Mouse (Mus musculus): Measurements from ENCODE around the gene Hnf1a. TPM values are rescaled to one million over a fixed set of nuclear protein-coding genes. Genes with fewer than 3 reads are reported as not detected.
A peak's percentile ranks its signal among the peaks of the same experiment; 100 is the strongest.

The Hnf1a gene
- polyA plus RNA-seq, 1 experiment from 2014 or later, result not detected

DNA sequence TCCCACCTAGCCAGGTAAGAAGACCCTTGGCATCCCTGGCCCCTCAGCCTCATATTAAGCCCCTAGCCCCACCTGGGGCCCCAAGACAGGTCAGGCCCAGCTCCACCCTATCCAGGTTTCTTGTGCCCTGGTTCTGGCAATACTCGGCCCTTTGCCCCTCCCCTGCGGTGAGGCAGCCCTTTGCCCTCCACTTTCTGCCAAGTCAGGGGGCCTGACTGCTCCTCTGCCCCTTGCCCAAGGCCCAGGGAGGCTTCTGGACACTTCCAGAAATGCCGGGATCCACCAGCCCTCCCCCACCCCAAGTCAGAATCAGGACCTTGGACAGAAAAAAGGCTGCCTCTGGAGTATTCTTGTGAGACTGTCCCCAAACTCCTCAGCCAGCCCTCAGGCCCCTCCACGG, 1.8 kb downstream of the Hnf1a start:
- WGBS, result 16% methylated on average over 4 of the region's 4 CpGs
- Histone ChIP-seq H3K9me3 (ENCODE audit: control insufficient read depth, low read length) (no peaks in the 10 kb centered on the region), H3K9ac (ENCODE audit: low read length) (no peak overlapping the region), H3K4me2 (ENCODE audit: low read length) (no peak overlapping the region), H3K36me3 (ENCODE audit: control insufficient read depth, insufficient read depth, low read length) (no peaks in the 10 kb centered on the region), H3K4me3 (ENCODE audit: control insufficient read depth in 1 of 2, insufficient read depth in 1 of 2, low read depth in 1 of 2, low read length in 2 of 2) (no peak overlapping the region), H3K27ac (replicated peaks in 1 of 2; ENCODE audit: control insufficient read depth in 1 of 2, insufficient read depth in 1 of 2, low read depth in 2 of 2, low read length in 2 of 2) (no peak overlapping the region), H3K4me1 (ENCODE audit: control insufficient read depth in 2 of 2, insufficient read depth in 2 of 2, low read length in 2 of 2) (peaks cover 10 to 15% of the 10 kb centered on the region in 2 experiments), H3K27me3 (ENCODE audit: control insufficient read depth, insufficient read depth, low read length) (peaks cover 30% of the 10 kb centered on the region)
- ATAC-seq (ENCODE audit: insufficient number of reproducible peaks, insufficient read depth, low FRiP score, low read depth), result no peak

DNA sequence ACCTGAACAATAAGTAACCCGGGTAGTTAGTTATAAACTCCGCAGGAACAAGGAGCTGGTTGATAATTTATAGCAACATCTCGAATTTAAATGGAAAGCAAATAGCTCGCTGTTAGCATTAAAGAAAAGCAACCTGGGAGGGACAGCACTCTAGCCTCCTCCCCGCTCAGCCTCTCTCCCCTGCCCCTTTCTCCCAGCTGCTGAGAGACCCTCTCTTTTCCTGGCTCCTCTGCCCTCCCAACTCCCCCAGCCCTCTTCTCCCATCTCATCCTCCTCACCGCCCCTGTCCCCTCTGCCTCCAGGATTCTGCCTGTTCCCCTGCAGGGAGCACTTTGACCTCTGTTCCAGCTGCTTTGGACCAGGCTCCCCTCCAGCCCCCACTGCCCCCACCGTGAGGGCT, 2.2 kb downstream of the Hnf1a start:
- no peaks in the 10 kb centered on the region for H3K9me3 ChIP-seq (ENCODE audit: control insufficient read depth, low read length)
- H3K27ac ChIP-seq (replicated peaks in 1 of 2; ENCODE audit: control insufficient read depth in 1 of 2, insufficient read depth in 1 of 2, low read depth in 2 of 2, low read length in 2 of 2), result no peak overlapping the region
- ATAC-seq (ENCODE audit: insufficient number of reproducible peaks, insufficient read depth, low FRiP score, low read depth), result no peak
- peaks cover 11 to 16% of the 10 kb centered on the region in 2 experiments for H3K4me1 ChIP-seq (ENCODE audit: control insufficient read depth in 2 of 2, insufficient read depth in 2 of 2, low read length in 2 of 2)
- peaks cover 30% of the 10 kb centered on the region for H3K27me3 ChIP-seq (ENCODE audit: control insufficient read depth, insufficient read depth, low read length)
- no peak overlapping the region for H3K4me2 ChIP-seq (ENCODE audit: low read length)
- no peak overlapping the region for H3K9ac ChIP-seq (ENCODE audit: low read length)
- H3K36me3 ChIP-seq (ENCODE audit: control insufficient read depth, insufficient read depth, low read length), result no peaks in the 10 kb centered on the region
- no peak overlapping the region for H3K4me3 ChIP-seq (ENCODE audit: control insufficient read depth in 1 of 2, insufficient read depth in 1 of 2, low read depth in 1 of 2, low read length in 2 of 2)
- WGBS, result 34% methylated on average over 7 of the region's 7 CpGs

DNA sequence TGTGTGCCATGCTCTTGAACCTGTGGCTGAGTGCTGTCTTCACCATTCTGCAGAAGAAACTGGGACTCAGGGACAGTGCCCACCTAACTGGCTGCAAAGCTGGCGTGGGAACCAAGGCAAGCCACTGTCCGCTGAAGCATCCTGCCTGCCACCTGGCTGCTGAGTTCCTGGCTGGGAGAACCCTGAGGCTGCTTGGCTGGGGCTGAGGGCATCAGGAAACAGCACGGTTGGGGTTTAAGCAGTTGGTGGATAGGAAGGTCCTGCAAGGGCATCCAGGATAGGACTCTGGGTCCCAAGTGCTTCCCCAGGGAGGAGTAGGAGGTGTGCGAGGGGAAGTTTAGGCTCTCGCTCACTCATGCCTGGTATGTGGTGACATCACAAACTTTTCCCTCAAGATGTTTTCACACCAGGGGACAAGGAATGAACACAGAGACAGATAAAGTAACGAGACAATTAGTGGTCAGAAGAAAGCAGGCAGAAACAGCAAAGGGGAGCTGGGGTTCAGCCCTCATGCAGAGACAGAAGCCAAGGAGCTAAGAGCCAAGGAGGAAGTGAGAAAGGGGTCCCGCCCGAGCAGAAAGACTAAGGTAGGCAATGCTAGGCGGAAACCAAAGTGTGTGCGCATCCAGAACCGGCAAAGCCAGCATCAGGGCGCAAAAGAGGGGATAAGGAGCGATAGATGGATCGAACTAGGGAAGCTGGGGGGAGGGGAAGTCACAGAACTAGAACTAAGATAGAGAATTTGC, 3.2 kb downstream of the Hnf1a start:
- no peak overlapping the region for H3K9ac ChIP-seq (ENCODE audit: low read length)
- ATAC-seq (ENCODE audit: insufficient number of reproducible peaks, insufficient read depth, low FRiP score, low read depth), result no peak
- H3K27me3 ChIP-seq (ENCODE audit: control insufficient read depth, insufficient read depth, low read length), result peaks cover 30% of the 10 kb centered on the region
- no peaks in the 10 kb centered on the region for H3K9me3 ChIP-seq (ENCODE audit: control insufficient read depth, low read length)
- peaks cover 11 to 16% of the 10 kb centered on the region in 2 experiments for H3K4me1 ChIP-seq (ENCODE audit: control insufficient read depth in 2 of 2, insufficient read depth in 2 of 2, low read length in 2 of 2)
- H3K27ac ChIP-seq (replicated peaks in 1 of 2; ENCODE audit: control insufficient read depth in 1 of 2, insufficient read depth in 1 of 2, low read depth in 2 of 2, low read length in 2 of 2), result no peak overlapping the region
- 25% methylated on average over 14 of the region's 14 CpGs for WGBS
- no peak overlapping the region for H3K4me2 ChIP-seq (ENCODE audit: low read length)
- no peaks in the 10 kb centered on the region for H3K36me3 ChIP-seq (ENCODE audit: control insufficient read depth, insufficient read depth, low read length)
- H3K4me3 ChIP-seq (ENCODE audit: control insufficient read depth in 1 of 2, insufficient read depth in 1 of 2, low read depth in 1 of 2, low read length in 2 of 2), result no peak overlapping the region

DNA sequence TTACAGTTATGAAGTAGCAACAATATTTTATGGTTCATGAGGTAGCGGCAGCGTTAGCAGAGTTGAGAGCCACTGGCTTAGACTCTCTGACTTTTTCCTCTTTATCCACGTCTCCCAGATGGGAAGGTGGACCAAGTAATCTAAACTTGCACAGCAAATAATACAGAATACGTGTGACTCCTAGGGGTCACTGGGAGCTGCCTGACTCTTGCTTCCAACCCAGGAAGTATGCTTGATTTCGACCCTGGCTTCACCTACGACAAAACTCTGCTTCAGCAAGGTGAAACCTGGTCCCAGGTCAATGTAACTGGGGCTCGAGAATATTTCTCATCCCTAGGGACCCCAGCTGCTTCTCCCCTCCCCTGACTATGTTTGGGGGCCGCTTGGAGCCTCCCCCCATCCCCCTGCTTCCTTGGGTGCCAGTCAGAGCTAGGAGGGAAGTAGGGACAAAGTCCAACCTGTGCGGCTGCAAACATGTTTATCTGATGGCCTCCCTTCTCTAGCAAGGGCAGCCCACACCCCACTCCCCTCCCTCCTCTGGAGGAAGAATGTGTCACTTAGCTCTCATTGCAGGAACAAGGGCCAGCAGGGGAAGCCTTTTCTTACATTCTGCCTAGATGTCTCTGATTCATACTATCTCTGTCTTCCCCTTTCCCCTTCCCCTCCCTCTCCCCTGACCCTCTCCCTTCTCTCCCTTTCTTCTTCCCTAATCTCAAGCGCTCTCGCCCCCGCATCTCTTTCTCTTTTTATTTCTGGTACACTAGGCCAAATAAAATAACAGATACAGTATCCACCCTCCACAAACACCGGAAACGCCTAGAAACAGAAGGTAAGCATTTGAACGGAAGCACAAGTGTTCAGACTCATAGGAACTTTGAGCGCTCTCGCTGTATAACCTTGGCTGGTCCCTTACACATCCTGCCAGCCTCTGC, 5.7 kb downstream of the Hnf1a start:
- no peaks in the 10 kb centered on the region for H3K9me3 ChIP-seq (ENCODE audit: control insufficient read depth, low read length)
- H3K36me3 ChIP-seq (ENCODE audit: control insufficient read depth, insufficient read depth, low read length), result no peaks in the 10 kb centered on the region
- H3K27me3 ChIP-seq (ENCODE audit: control insufficient read depth, insufficient read depth, low read length), result peaks cover 27% of the 10 kb centered on the region
- H3K4me1 ChIP-seq (ENCODE audit: control insufficient read depth in 2 of 2, insufficient read depth in 2 of 2, low read length in 2 of 2), result peaks cover 11 to 16% of the 10 kb centered on the region in 2 experiments
- H3K4me2 ChIP-seq (ENCODE audit: low read length), result no peak overlapping the region
- no peak; the same call in 1 of the 2 replicates for ATAC-seq (ENCODE audit: insufficient number of reproducible peaks, insufficient read depth, low FRiP score, low read depth)
- no peak overlapping the region for H3K4me3 ChIP-seq (ENCODE audit: control insufficient read depth in 1 of 2, insufficient read depth in 1 of 2, low read depth in 1 of 2, low read length in 2 of 2)
- no peak overlapping the region for H3K9ac ChIP-seq (ENCODE audit: low read length)
- WGBS, result 48% methylated on average over 17 of the region's 17 CpGs
- no peak overlapping the region for H3K27ac ChIP-seq (replicated peaks in 1 of 2; ENCODE audit: control insufficient read depth in 1 of 2, insufficient read depth in 1 of 2, low read depth in 2 of 2, low read length in 2 of 2)

DNA sequence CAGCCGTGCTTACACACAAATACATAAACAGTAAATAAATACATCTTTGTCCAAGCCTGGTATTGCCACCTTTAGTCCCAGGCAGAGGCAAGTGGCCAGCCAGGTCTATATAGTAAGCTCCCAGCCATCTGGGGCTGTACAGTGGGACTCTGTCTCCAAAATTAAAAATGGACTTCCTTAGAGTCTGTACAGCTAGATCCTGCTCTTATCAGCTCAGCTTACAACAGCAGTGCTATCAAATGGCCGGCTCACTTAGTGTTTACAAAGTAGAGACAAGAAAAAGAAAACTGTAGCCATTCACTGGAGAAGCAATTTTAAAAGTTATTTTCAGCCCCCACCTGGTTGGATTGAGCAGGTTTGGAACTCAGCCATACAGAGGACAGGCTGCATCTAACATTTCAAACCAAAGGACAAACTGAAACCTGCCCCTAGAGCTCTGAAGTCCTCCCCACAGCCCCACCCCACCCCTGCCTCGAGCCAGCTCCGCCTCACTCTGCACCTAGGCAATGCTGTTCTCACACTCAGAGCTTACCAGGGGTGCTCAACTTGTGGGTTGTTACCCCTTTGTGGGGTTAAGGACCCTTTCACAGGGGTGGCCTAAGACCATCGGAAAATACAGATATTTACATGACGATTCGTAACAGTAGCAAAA, 6.5 kb downstream of the Hnf1a start:
- Histone ChIP-seq H3K4me2 (ENCODE audit: low read length) (peak overlapping the region; percentile 23; the same call in 1 of the 2 replicates), H3K27me3 (ENCODE audit: control insufficient read depth, insufficient read depth, low read length) (peaks cover 25% of the 10 kb centered on the region), H3K4me3 (ENCODE audit: control insufficient read depth in 1 of 2, insufficient read depth in 1 of 2, low read depth in 1 of 2, low read length in 2 of 2) (no peak overlapping the region), H3K9me3 (ENCODE audit: control insufficient read depth, low read length) (no peaks in the 10 kb centered on the region), H3K27ac (replicated peaks in 1 of 2; ENCODE audit: control insufficient read depth in 1 of 2, insufficient read depth in 1 of 2, low read depth in 2 of 2, low read length in 2 of 2) (no peak overlapping the region), H3K4me1 (ENCODE audit: control insufficient read depth in 2 of 2, insufficient read depth in 2 of 2, low read length in 2 of 2) (peaks cover 11 to 16% of the 10 kb centered on the region in 2 experiments), H3K9ac (ENCODE audit: low read length) (no peak overlapping the region), H3K36me3 (ENCODE audit: control insufficient read depth, insufficient read depth, low read length) (no peaks in the 10 kb centered on the region)
- WGBS, result 47% methylated on average over 7 of the region's 7 CpGs
- ATAC-seq (ENCODE audit: insufficient number of reproducible peaks, insufficient read depth, low FRiP score, low read depth), result no peak

DNA sequence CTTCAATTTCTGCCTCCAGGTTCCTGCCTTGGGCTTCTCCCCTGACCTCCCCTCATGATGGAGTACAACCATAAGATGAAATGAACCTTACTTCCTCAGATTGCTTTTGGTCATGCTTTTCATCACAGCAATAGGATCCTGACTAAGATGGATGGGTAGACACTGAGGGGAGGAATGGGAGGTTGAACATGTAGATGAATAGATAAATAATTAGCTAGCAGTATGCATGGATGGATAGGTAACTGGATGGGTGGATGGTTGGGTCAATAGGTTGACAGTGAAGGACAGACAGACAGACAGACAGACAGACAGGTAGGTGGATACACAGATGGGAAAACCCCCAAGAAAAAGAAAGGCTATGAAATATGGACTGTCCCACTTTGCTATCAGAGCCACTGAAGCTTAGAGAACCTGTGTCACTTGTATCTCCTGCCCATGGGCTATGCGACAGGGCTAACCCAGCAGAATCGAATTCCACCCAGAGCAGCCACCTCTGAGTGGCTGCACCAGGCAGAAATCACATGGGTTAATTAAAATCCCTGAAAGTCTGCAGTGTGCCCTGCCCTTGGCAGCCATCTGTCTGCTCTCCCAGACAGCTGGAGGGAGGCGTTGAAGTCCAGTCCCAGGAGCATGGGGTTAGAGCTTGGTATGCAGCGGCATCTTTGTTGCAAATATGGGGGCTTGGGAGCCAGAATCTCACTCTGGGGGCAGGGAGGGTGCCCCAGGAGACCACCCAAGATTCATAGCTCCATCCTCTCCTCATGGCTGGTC, 9.1 kb downstream of the Hnf1a start:
- Histone ChIP-seq H3K4me3 (ENCODE audit: control insufficient read depth in 1 of 2, insufficient read depth in 1 of 2, low read depth in 1 of 2, low read length in 2 of 2) (no peak overlapping the region), H3K4me2 (ENCODE audit: low read length) (no peak overlapping the region), H3K4me1 (ENCODE audit: control insufficient read depth in 2 of 2, insufficient read depth in 2 of 2, low read length in 2 of 2) (peaks cover 9 to 16% of the 10 kb centered on the region in 2 experiments), H3K9me3 (ENCODE audit: control insufficient read depth, low read length) (0 out of 2 replicates have a peak, but pooled peaks cover 4% of the 10 kb centered on the region), H3K27me3 (ENCODE audit: control insufficient read depth, insufficient read depth, low read length) (no peaks in the 10 kb centered on the region), H3K9ac (ENCODE audit: low read length) (no peak overlapping the region), H3K36me3 (ENCODE audit: control insufficient read depth, insufficient read depth, low read length) (no peaks in the 10 kb centered on the region), H3K27ac (replicated peaks in 1 of 2; ENCODE audit: control insufficient read depth in 1 of 2, insufficient read depth in 1 of 2, low read depth in 2 of 2, low read length in 2 of 2) (no peak overlapping the region)
- 43% methylated on average over 4 of the region's 4 CpGs for WGBS
- no peak for ATAC-seq (ENCODE audit: insufficient number of reproducible peaks, insufficient read depth, low FRiP score, low read depth)

DNA sequence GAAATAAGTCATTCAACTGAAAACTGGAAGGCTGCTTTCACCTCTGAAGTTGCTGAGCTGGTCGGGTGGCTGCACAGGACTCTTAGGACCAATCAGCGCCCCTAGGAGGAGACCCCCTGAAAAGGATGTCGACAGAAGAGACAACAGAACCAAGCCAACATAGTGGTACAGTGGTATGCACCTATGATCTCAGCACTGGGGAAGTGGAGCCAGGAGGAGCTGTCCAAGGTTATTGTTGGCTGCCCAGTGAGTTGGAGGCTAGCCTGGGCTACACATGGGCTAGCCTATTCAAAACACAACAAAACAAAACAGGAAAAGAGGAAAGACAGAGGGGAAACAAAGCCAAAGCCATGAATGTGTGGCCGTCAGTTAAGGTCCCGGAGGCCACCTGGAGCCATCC, 12.8 kb downstream of the Hnf1a start:
- Histone ChIP-seq H3K27me3 (ENCODE audit: control insufficient read depth, insufficient read depth, low read length) (no peaks in the 10 kb centered on the region), H3K4me2 (ENCODE audit: low read length) (no peak overlapping the region), H3K4me3 (ENCODE audit: control insufficient read depth in 1 of 2, insufficient read depth in 1 of 2, low read depth in 1 of 2, low read length in 2 of 2) (no peak overlapping the region), H3K9ac (ENCODE audit: low read length) (no peak overlapping the region), H3K27ac (replicated peaks in 1 of 2; ENCODE audit: control insufficient read depth in 1 of 2, insufficient read depth in 1 of 2, low read depth in 2 of 2, low read length in 2 of 2) (no peak overlapping the region), H3K4me1 (ENCODE audit: control insufficient read depth in 2 of 2, insufficient read depth in 2 of 2, low read length in 2 of 2) (no peaks in the 10 kb centered on the region), H3K9me3 (ENCODE audit: control insufficient read depth, low read length) (0 out of 2 replicates have a peak, but pooled peaks cover 4% of the 10 kb centered on the region), H3K36me3 (ENCODE audit: control insufficient read depth, insufficient read depth, low read length) (no peaks in the 10 kb centered on the region)
- 80% methylated on average over 5 of the region's 5 CpGs for WGBS
- ATAC-seq (ENCODE audit: insufficient number of reproducible peaks, insufficient read depth, low FRiP score, low read depth), result no peak

Data from heart, embryonic 14.5 days (tissue).